Mouse (Mus musculus) embryonic facial prominence, embryonic 14.5 days (tissue): Measurements from ENCODE around the gene Babam1. TPM values are rescaled to one million over a fixed set of nuclear protein-coding genes. Genes with fewer than 3 reads are reported as not detected.

Experiments
- ATAC-seq: fragments of 200-750 bp; cut with Nextera tagmentation; 2 replicates; pipeline ENCODE4 v1.8.0; 2017; ENCODE audit warnings: low read depth, moderate number of reproducible peaks, moderate TSS enrichment
- DNase-seq: peaks from one replicate; pipeline ENCODE4 v3.0.0-alpha.2; 2015; ENCODE audit warnings: low spot score
- H3K27ac ChIP-seq: fragments of 300-500 bp; sonication (generic); replicated peaks from 2 replicates; pipeline ENCODE4 v1.5.1; 2014; ENCODE audit warnings: low read depth, mild to moderate bottlenecking, low read length, moderate library complexity
- H3K27me3 ChIP-seq: fragments of 300-500 bp; sonication (generic); replicated peaks from 2 replicates; pipeline ENCODE4 v1.6.1; 2014; ENCODE audit warnings: low read length; ENCODE audit not compliant: control insufficient read depth, insufficient read depth
- H3K36me3 ChIP-seq: fragments of 300-500 bp; sonication (generic); 2 replicates; pipeline ENCODE4 v1.6.1; 2014; ENCODE audit warnings: low read length, mixed read lengths; ENCODE audit not compliant: control insufficient read depth, insufficient read depth
- H3K4me1 ChIP-seq: fragments of 300-500 bp; sonication (generic); 2 replicates; pipeline ENCODE4 v1.6.1; 2014; ENCODE audit warnings: antibody characterized with exemption, low read length; ENCODE audit not compliant: control insufficient read depth, insufficient read depth
- H3K4me2 ChIP-seq: fragments of 300-500 bp; sonication (generic); 2 replicates; pipeline ENCODE4 v1.6.1; 2014; ENCODE audit warnings: low read depth, mild to moderate bottlenecking, low read length, moderate library complexity, mixed read lengths
- H3K4me3 ChIP-seq: fragments of 300-500 bp; sonication (generic); 2 replicates; pipeline ENCODE4 v1.5.1; 2014; ENCODE audit warnings: low read depth, mild to moderate bottlenecking, low read length
- H3K9ac ChIP-seq: fragments of 300-500 bp; sonication (generic); 2 replicates; pipeline ENCODE4 v1.6.1; 2014; ENCODE audit warnings: low read depth, mild to moderate bottlenecking, low read length, moderate library complexity, mixed read lengths
- H3K9me3 ChIP-seq: fragments of 300-500 bp; sonication (generic); 2 replicates; pipeline ENCODE4 v1.6.1; 2016; ENCODE audit warnings: low read length; ENCODE audit not compliant: control insufficient read depth
- WGBS: fragments of 180-500 bp; shearing (Covaris S2); extraction: QIAGEN DNeasy Blood & Tissue Kit; methylation state at CpG from one replicate; pipeline ENCODE4 v1.1.7; 2014; 5-methylcytosine and 5-hydroxymethylcytosine counted together
- polyA plus RNA-seq: library from polyadenylated mRNA; unstranded; fragments of >200 nt; fragmentation: Nextera tagmentation; extraction: Ambion mirVana; gene quantifications from 2 replicates; pipeline ENCODE4 v1.2.1, GENCODE M21; 2014

Gene Babam1
- polyA plus RNA-seq, 1 experiment from 2014 or later, result 79.6 TPM

DNA sequence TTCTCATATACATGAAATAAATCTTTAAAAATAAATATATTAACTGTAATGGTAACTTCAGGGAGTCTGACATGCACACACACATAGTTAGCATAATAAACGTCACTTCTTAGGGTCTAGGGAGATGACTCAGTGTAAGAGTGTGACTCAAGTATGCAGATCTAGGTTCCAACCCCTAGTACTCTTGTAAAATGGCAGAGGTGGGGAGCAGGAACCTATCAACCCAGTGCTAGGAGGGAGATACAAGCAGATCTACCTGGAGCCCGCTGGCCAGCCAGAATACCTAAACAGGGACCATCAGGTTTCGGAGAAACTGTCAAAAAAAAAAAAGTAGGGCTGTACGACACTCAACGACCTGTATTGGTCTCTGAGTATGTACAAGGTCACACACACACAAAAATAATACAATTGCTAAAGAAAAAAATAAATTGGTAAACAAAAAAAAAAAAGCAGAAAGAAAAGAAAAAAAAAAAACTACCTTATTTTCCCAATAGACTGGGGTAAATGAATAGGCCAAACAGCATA lies 25.9 kb upstream of the Babam1 start:
- Histone ChIP-seq H3K9ac (no peak overlapping the region; the same call in 1 of the 2 replicates), H3K9me3 (no peaks in the 10 kb centered on the region), H3K4me3 (peak overlapping the region; percentile 67), H3K4me1 (peaks cover 21% of the 10 kb centered on the region), H3K4me2 (peak overlapping the region; percentile 48), H3K27ac (peak overlapping the region; percentile 82; the same call in 1 of the 2 replicates), H3K36me3 (peaks cover 41% of the 10 kb centered on the region), H3K27me3 (no peaks in the 10 kb centered on the region)
- 15% methylated on average over 5 of the region's 5 CpGs for WGBS
- no peak for ATAC-seq
- DNase-seq, result no peak

DNA sequence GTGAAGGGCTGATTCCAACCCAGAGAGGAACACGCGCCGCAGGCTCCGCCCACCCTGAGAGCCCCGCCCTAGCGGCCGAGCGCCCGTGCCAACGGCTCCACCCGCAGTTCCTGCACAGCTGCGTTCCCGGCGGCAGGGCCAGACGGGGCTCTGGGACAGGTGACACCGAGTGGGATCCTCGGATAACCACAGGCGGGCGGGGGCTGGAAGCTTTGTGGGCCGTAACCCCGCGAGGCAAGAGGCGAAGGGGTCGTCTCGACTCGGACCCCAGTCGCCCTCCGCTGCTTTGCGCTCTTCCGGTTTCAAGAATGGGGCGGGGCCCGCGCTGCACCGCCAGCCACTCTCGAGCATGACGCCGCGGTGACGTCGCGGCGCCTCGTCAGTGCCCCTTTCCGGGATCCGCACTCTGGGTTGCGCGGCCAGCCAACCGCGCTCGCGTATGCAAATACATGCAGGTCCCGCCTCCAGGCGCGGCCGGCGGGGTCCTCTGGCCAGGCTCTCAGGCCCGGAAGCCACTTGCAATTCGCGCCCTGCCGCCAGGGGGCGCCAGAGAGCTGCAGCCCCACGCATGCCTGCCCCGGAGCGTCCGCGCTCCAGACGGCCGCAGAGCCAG lies 25.3 kb upstream of the Babam1 start, which contains the start of gene Ocel1:
Ocel1 (plus strand) TSS at position 63 of the 613 bp plus-strand sequence.
- H3K4me3 ChIP-seq, result peak within 1 kb of the TSS; percentile 67
- H3K36me3 ChIP-seq, result peaks cover 41% of the 10 kb centered on the region
- H3K27ac ChIP-seq, result peak within 1 kb of the TSS; percentile 82
- DNase-seq (peak; percentile 99), ATAC-seq (peak; percentile 90)
- H3K4me2 ChIP-seq, result peak within 1 kb of the TSS; percentile 48
- WGBS, result under 1% methylated on average over 39 of the region's 68 CpGs
- H3K4me1 ChIP-seq, result peaks cover 24% of the 10 kb centered on the region
- H3K9me3 ChIP-seq, result no peaks in the 10 kb centered on the region
- no peaks in the 10 kb centered on the region for H3K27me3 ChIP-seq
- peak within 1 kb of the TSS; percentile 66 for H3K9ac ChIP-seq

DNA sequence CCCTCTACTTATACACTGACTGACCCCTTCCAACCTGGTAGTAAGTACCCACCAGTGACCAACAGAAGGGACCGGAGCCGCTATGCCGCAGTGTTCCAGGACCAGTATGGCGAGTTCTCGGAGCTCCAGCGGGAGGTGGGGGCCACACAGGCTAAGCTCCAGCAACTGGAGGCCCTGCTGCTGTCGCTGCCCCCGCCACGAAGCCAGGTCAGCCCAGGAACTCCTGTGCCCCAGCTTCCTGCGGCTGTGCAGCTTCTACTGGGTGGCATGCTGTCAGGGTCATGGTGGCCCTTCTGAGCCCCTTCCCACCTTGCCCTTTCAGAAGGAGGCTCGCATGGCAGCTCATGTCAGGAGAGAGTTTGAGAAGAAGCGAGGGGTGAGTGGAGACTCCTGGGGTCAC lies 24.2 kb upstream of the Babam1 start:
- peaks cover 46% of the 10 kb centered on the region for H3K36me3 ChIP-seq
- H3K4me2 ChIP-seq, result no peak overlapping the region
- no peaks in the 10 kb centered on the region for H3K27me3 ChIP-seq
- H3K9ac ChIP-seq, result no peak overlapping the region
- DNase-seq, result no peak
- H3K4me3 ChIP-seq, result no peak overlapping the region
- no peak overlapping the region for H3K27ac ChIP-seq
- WGBS, result 86% methylated on average over 10 of the region's 12 CpGs
- no peaks in the 10 kb centered on the region for H3K9me3 ChIP-seq
- H3K4me1 ChIP-seq, result peaks cover 26% of the 10 kb centered on the region
- no peak for ATAC-seq

DNA sequence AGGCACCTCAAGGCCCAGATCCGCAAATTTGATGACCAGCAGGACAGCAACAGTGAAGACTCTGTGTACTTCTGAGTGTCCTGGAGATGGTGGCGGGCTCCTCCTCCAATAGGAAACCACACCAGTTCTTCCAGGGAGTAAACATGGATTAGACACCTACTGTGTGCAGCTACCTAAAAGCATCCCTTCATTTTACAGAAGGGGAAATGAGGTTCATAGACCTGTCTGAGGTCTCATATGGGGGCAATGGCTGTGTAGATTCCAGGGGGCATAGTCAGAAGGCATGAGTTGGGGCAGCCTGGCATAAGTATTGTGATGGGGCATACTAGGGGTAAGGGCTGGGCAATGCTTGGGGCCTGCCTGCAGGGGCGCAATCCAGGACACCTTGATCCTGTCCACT lies 23.7 kb upstream of the Babam1 start:
- peaks cover 52% of the 10 kb centered on the region for H3K36me3 ChIP-seq
- H3K27ac ChIP-seq, result no peak overlapping the region
- DNase-seq (no peak), ATAC-seq (no peak)
- no peaks in the 10 kb centered on the region for H3K9me3 ChIP-seq
- no peak overlapping the region for H3K4me3 ChIP-seq
- H3K4me2 ChIP-seq, result no peak overlapping the region
- no peak overlapping the region for H3K9ac ChIP-seq
- WGBS, result 94% methylated on average over 3 of the region's 3 CpGs
- no peaks in the 10 kb centered on the region for H3K27me3 ChIP-seq
- H3K4me1 ChIP-seq, result peaks cover 21% of the 10 kb centered on the region

DNA sequence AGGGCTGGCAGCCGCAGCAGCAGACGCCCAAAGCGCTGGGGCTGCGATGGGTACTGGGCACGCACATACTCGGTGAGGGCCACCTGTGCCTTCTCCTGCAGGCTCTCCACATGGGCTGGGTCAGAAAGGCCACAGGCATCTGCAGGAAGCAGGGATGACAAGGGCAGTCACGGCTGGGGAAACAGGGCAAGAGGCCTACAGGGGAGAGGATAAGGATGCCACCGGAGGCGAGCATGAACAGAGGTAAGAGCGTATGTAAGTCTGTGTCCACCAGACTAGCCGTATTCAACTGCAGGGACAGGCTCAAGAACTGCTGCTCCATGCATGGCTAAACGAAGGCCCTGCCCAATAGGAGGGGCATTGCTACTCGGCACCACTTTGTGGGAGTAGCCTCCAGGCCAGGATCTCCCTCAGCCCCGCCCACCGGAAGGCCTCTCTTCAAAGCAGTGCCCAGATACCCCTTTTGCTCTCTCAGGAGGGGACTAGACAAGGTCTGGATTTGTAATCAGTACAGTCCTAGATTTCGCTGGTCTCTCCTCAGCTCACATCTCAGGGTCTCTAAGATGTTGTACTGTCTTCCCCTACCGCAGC lies 21.9 kb upstream of the Babam1 start:
- no peak for ATAC-seq
- no peak overlapping the region for H3K4me2 ChIP-seq
- peaks cover 33% of the 10 kb centered on the region for H3K4me1 ChIP-seq
- 88% methylated on average over 15 of the region's 17 CpGs for WGBS
- no peaks in the 10 kb centered on the region for H3K27me3 ChIP-seq
- peaks cover 46% of the 10 kb centered on the region for H3K36me3 ChIP-seq
- no peak for DNase-seq
- H3K4me3 ChIP-seq, result no peak overlapping the region
- no peak overlapping the region for H3K9ac ChIP-seq
- no peak overlapping the region for H3K27ac ChIP-seq
- H3K9me3 ChIP-seq, result no peaks in the 10 kb centered on the region

DNA sequence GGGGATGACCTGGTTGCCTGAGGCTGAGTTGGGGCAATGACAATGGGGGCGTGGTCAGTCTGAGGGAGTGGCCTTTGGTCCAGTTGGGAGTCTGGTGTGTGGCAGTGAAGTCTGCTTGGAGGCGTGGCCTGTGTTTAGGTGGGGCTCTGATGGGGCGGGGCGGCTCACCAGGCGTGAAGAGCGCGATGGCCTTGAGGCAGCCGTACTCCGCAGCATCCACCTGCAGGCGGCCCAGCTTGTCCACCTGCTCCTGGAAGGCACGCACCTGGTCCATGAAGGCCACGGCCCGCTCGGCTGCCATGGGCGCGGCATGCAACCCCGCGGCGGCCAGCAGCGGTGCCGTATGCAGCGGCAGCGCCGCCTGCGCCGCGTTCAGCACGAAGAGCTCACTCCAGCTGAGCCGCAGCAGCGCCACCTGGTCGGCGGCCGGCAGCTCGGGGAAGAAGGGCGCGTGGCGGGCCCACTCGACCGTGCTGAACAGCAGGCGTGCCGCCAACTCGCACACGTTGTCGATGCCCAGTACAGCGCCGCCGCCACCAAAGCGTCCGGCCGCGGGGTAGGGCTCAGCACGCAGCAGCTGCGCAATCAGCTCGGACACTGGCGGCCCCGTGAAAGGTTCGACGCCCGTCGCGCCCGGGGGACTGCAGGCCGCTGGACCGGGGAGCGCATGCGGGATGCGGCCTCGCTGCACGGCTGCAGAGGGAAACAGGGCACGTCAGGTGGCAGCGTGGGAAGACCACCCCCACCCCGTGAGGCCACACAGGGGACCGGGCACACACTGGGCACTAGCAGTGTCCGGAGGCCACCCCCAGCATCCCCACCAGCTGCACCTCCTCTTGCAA lies 20.9 kb upstream of the Babam1 start:
- ATAC-seq, result no peak
- no peaks in the 10 kb centered on the region for H3K27me3 ChIP-seq
- H3K4me2 ChIP-seq, result peak overlapping the region; percentile 59
- peak; percentile 71 for DNase-seq
- H3K9me3 ChIP-seq, result no peaks in the 10 kb centered on the region
- H3K4me1 ChIP-seq, result peaks cover 34% of the 10 kb centered on the region
- H3K36me3 ChIP-seq, result peaks cover 44% of the 10 kb centered on the region
- peak overlapping the region; percentile 58 for H3K9ac ChIP-seq
- peak overlapping the region; percentile 33 for H3K27ac ChIP-seq
- H3K4me3 ChIP-seq, result peak overlapping the region; percentile 33
- 2% methylated on average over 30 of the region's 74 CpGs for WGBS

DNA sequence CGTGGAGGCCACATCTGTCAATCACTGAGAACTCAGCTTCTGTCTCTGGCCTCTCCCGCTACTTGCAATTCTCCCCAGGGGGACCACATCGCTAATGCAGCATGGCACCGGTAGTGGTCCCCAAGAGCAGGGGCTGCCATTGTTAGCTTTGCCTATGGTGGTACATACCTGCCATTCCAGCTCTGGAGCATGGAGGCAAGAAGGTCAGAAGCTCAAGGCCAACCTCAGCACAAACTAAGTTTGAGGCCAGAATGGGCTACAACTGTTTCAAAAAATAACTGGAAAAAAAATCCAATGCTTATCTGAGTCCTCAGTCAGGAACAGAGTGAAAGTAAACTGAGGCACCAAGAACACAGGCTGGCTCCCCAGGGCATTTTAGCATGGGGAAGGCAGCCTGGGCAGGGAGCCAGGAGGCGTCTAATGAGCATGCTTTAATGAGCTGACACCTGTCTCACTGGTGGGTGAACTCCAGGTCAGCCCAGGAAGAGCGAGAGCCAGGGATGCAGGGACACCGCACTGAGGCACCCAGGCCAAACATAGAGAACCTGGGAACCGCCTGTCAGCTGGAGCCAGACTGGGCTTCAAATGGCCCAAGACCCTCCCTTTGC lies 20.1 kb upstream of the Babam1 start:
- Histone ChIP-seq H3K27me3 (no peaks in the 10 kb centered on the region), H3K9ac (peak overlapping the region; percentile 58; the same call in 1 of the 2 replicates), H3K36me3 (peaks cover 44% of the 10 kb centered on the region), H3K4me2 (peak overlapping the region; percentile 59), H3K9me3 (no peaks in the 10 kb centered on the region), H3K27ac (no peak overlapping the region), H3K4me1 (peaks cover 33% of the 10 kb centered on the region), H3K4me3 (peak overlapping the region; percentile 33; the same call in 1 of the 2 replicates)
- no peak for ATAC-seq
- WGBS, result 48% methylated on average over 7 of the region's 8 CpGs
- peak; percentile 50 for DNase-seq

DNA sequence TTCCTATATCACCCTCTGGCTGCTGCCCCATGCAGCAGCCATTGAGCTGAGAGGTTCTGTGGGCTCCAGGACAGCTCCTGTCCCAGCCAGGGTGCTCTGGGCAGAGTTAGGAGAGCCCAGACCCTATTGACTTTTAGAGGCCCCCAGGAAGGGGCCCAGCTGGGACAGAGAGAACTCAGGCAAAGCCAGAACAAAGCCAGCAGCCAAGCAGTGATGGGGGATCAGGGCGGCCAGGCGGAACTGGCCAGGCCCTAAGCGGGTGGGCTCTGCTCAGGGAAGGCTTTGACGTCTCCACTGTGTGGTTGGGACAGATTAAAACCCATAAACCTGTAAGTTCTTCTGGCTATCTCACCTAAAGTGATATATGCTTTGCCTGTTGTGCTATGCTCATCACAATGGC lies 17.7 kb upstream of the Babam1 start:
- 68% methylated on average over 4 of the region's 4 CpGs for WGBS
- Histone ChIP-seq H3K9ac (no peak overlapping the region; the same call in 1 of the 2 replicates), H3K4me1 (peaks cover 38% of the 10 kb centered on the region)

More for the DNA sequence above, 17.7 kb upstream of the Babam1 start:
- Histone ChIP-seq H3K36me3 (peaks cover 33% of the 10 kb centered on the region), H3K9me3 (no peaks in the 10 kb centered on the region), H3K4me2 (peak overlapping the region; percentile 99), H3K27ac (no peak overlapping the region), H3K4me3 (peak overlapping the region; percentile 77; the same call in 1 of the 2 replicates), H3K27me3 (no peaks in the 10 kb centered on the region)
- ATAC-seq (no peak), DNase-seq (no peak)
